Mouse (Mus musculus) macrophage (primary cell): ENCODE results near the gene Pik3r5. TPM values are rescaled to one million over a fixed set of nuclear protein-coding genes. Genes with fewer than 3 reads are reported as not detected.

Experiments used
- H3K27ac ChIP-seq: fragments of 350-480 bp; formaldehyde crosslinking; 2 replicates; pipeline ENCODE4 v1.9.0; 2021
- H3K36me3 ChIP-seq: fragments of 350-480 bp; formaldehyde crosslinking; 2 replicates; pipeline ENCODE4 v1.9.0; 2021; ENCODE audit errors: inconsistent target
- H3K4me3 ChIP-seq: fragments of 350-480 bp; formaldehyde crosslinking; 2 replicates; pipeline ENCODE4 v1.9.0; 2021; ENCODE audit errors: inconsistent target
- H3K79me2 ChIP-seq: fragments of 350-480 bp; formaldehyde crosslinking; 2 replicates; pipeline ENCODE4 v1.9.0; 2021; ENCODE audit errors: inconsistent target
- WGBS: methylation state at CpG from one replicate; pipeline ENCODE4 v1.1.7; 2026; ENCODE audit warnings: inconsistent platforms; ENCODE audit not compliant: missing documents; 5-methylcytosine and 5-hydroxymethylcytosine counted together
- polyA plus RNA-seq: library from polyadenylated mRNA; stranded (reverse); fragments of 250-400 nt; gene quantifications from 3 replicates; pipeline ENCODE4 v1.2.4, GENCODE M21; 2018; ENCODE audit warnings: inconsistent platforms
- total RNA-seq, 78 experiments: library from RNA; depleted of rRNA; stranded (reverse); fragments of 250-400 nt; gene quantifications; 1 replicate in 9 of 78; 2 replicates in 24 of 78; 3 replicates in 43 of 78; 4 replicates in 2 of 78; pipeline ENCODE4 v1.2.4; 2018; ENCODE audit warnings: inconsistent platforms in 56 of 78

Gene Pik3r5
- total RNA-seq (2018; cell fraction: chromatin; rRNA removed): 1,000 to 10,000 TPM in 12 of 26 experiments, 100 to 1,000 TPM in 14; 297 to 1,526 (median 884) TPM
- 100 to 1,000 TPM; 121 to 414 (median 184) TPM for total RNA-seq (2018; cell fraction: cytosol; rRNA removed)
- total RNA-seq (2018; cell fraction: nucleus; rRNA removed): 1,000 to 10,000 TPM in 4 of 26 experiments, 100 to 1,000 TPM in 22; 237 to 1,268 (median 592) TPM
- polyA plus RNA-seq: 65.4 to 120 TPM (median 103 TPM) in 3 replicates

- peak within 1 kb of the TSS; percentile 94 for H3K4me3 ChIP-seq
- peak within 1 kb of the TSS; percentile 97 for H3K27ac ChIP-seq
- 2% methylated on average over 32 of the region's 35 CpGs for WGBS
- H3K79me2 ChIP-seq: peaks cover 48% of the 10 kb centered on the region
- H3K36me3 ChIP-seq: peaks cover 14% of the 10 kb centered on the region; the same call in 1 of the 2 replicates
Observed at GRCm38 (mm10) chr11:68431699-68432360, at the start of gene Pik3r5. Pik3r5 (plus strand) TSS chr11:68432121.

- no peaks in the 10 kb centered on the region for H3K36me3 ChIP-seq
- no peak overlapping the region for H3K4me3 ChIP-seq
- H3K27ac ChIP-seq: no peak overlapping the region
- H3K79me2 ChIP-seq: no peaks in the 10 kb centered on the region
- 40% methylated on average over 10 of the region's 10 CpGs for WGBS
Observed at GRCm38 (mm10) chr11:68383519-68383918, 48.4 kb upstream of the Pik3r5 start.

DNA sequence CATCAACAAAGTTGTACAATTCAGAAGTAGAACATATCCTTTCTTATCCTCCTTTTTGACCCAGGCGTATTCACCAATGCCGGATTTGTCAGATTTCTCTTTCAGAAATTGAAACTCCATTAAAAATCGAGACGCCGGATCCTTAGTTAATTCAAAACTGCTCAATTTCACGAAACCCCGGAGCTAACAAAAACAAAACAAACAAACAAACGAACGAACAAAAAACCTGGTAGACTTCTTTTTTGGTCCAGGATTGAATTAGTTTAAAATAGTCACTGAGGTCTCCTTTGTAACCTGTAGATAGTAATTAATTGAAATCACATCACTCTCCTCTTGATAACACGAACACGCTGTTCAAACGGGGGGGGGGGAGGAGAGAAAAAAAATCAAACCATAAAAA is 47.8 kb upstream of the Pik3r5 start:
- Histone ChIP-seq H3K36me3 (no peaks in the 10 kb centered on the region), H3K4me3 (no peak overlapping the region), H3K79me2 (no peaks in the 10 kb centered on the region), H3K27ac (no peak overlapping the region)
- WGBS: 14% methylated on average over 12 of the region's 12 CpGs

GRCm38 (mm10) chr11:68384592-68385020 is 47.3 kb upstream of the Pik3r5 start:
- WGBS: 8% methylated on average over 27 of the region's 27 CpGs
- no peaks in the 10 kb centered on the region for H3K36me3 ChIP-seq
- no peak overlapping the region for H3K27ac ChIP-seq
- H3K79me2 ChIP-seq: no peaks in the 10 kb centered on the region
- H3K4me3 ChIP-seq: no peak overlapping the region

DNA sequence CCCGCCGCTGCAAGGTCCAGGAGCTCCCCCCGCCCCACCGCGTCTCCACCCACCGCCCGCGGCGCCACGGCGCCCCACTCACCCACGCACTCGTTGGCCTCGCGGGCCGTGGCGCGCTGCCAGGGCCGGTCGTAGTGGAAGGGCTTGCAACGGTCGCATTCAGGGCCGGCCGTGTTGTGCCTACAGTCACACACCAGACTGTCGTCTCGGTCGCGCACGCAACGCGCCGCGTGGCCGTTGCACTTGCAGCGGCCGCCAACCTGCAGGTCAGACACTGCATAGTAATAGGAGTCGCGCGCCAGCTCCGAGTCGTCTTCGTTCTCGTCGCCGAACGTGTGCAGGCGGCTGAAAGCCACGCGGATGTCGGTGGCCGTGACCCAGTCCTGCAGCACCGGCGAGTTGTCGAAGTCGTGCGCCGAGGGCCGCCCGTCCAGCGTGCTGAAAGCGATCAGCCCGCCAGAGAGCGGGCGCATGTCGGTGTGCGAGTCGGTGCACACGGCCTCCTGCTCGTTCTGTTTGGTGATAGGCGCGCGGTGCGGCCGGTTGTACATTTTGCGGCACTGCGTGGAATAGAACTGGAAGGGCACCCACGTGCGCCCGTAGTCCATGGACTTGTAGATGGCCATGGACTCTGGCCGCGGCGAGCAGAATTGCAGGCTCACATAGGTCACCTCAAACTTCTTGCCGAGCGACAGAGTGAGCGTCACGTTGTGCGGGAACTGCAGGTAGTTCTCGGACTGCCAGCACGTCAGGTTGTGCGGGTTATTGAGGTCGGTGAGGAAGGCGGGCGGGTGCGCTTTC is 46.7 kb upstream of the Pik3r5 start:
- WGBS: 3% methylated on average over 94 of the region's 94 CpGs
- Histone ChIP-seq H3K4me3 (no peak overlapping the region), H3K79me2 (no peaks in the 10 kb centered on the region), H3K27ac (no peak overlapping the region), H3K36me3 (no peaks in the 10 kb centered on the region)

DNA sequence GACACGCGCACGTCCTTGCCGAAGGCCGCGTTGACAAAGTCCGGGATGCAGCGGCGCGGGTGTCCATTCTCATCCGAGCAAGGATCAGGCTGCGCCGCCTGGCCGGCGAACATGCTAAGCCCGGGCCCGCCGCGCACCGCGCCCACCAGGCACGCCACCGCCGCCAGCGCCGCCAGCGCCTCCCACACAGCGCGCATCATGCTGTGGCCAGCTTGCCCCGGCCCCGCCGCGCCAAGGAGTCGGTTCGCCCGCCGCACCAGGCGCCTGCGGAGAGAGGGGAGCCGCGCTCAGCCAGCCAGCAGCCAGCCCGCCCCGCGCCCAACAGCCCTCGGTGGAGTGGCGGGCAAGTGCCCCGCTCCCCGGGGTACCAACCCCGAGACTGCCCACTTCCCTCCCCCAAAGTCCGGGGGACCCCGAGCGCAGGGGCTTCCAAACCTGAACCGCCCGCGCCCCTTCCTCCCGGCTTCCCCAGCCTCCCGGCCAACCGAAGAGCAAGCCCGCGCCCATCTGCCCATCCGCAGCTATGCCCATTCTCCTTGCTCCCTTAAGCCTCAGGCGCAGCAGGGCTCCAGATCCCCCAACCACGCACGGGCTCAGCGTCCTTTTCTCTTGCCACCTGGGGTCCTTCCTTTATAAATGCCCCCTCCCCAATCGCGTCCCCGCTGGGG is 45.9 kb upstream of the Pik3r5 start:
- no peaks in the 10 kb centered on the region for H3K36me3 ChIP-seq
- no peaks in the 10 kb centered on the region for H3K79me2 ChIP-seq
- peak overlapping the region; percentile 24 for H3K4me3 ChIP-seq
- no peak overlapping the region for H3K27ac ChIP-seq
- 2% methylated on average over 66 of the region's 68 CpGs for WGBS

DNA sequence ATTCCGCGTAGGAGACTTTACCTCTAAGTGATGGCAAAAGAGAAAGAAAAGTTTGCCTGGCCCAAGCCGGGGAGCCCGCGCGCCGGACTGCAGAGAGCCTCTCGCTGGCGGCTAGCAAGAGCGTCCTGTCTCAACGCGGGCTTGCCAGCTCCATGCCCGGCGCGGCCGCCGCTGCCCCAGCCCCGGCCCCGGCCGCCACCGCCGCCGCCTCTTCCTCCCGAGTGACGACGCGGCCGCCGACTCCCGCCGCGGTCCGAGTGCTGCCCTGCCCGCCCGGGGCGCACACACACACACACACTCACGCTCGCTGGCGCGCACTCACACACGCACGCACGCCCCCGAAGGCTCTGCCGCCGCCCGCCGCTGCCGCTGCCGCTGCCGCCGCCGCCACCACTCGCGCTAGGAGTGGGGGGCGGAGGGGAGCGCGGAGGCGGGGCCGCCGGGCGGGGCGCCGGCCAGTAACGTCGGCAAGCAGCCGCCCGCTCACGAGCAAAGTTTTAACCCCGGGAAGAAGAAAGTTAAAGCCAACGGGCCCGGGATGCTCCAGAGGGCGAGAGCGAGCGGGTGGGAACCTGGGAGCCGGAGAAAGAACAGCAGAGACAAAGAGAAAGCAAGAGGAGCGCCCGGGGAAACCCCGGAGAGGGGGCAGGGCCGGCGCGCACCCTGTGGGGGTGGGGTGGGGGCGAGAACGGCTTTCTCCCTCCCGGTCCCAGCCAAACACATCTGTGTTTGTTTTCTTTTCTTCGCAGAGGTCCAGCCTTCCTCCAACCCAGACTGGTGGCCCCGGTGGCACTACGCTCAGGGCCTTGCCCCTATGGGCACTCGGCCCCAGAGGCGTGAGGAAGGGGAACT is 45.1 kb upstream of the Pik3r5 start:
- Histone ChIP-seq H3K36me3 (no peaks in the 10 kb centered on the region), H3K27ac (no peak overlapping the region), H3K79me2 (no peaks in the 10 kb centered on the region), H3K4me3 (peak overlapping the region; percentile 24)
- WGBS: 3% methylated on average over 55 of the region's 90 CpGs

DNA sequence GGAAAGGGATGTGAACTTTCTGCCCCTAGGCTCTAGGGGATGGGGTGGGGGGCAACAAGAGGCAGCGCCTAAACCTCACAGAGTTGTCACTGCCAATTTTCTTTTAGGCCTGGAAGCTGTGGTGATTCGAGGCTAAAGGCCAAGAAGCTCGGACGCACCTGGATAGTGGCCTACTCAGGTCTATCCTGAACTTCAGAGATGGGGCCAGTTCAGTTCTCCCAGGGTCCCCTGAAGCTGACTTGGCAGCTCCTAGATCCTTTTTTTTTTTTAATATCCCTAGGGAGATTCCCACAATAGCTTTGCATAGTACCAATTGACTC is 44.5 kb upstream of the Pik3r5 start:
- no peaks in the 10 kb centered on the region for H3K79me2 ChIP-seq
- 84% methylated on average over 4 of the region's 4 CpGs for WGBS
- H3K36me3 ChIP-seq: no peaks in the 10 kb centered on the region
- no peak overlapping the region for H3K27ac ChIP-seq
- no peak overlapping the region; the same call in 1 of the 2 replicates for H3K4me3 ChIP-seq

- Histone ChIP-seq H3K27ac (no peak overlapping the region), H3K79me2 (no peaks in the 10 kb centered on the region), H3K36me3 (no peaks in the 10 kb centered on the region), H3K4me3 (no peak overlapping the region)
- 96% methylated on average over 11 of the region's 11 CpGs for WGBS
Observed at GRCm38 (mm10) chr11:68387971-68388654, 43.8 kb upstream of the Pik3r5 start.

- no peak overlapping the region for H3K4me3 ChIP-seq
- H3K79me2 ChIP-seq: no peaks in the 10 kb centered on the region
- H3K36me3 ChIP-seq: no peaks in the 10 kb centered on the region
- 82% methylated on average over 1 of the region's 1 CpGs for WGBS
- no peak overlapping the region for H3K27ac ChIP-seq
Observed at GRCm38 (mm10) chr11:68388655-68389015, 43.3 kb upstream of the Pik3r5 start.

- Histone ChIP-seq H3K4me3 (no peak overlapping the region), H3K27ac (no peak overlapping the region), H3K79me2 (no peaks in the 10 kb centered on the region), H3K36me3 (no peaks in the 10 kb centered on the region)
- 25% methylated on average over 8 of the region's 8 CpGs for WGBS
Observed at GRCm38 (mm10) chr11:68389621-68390020, 42.3 kb upstream of the Pik3r5 start.

DNA sequence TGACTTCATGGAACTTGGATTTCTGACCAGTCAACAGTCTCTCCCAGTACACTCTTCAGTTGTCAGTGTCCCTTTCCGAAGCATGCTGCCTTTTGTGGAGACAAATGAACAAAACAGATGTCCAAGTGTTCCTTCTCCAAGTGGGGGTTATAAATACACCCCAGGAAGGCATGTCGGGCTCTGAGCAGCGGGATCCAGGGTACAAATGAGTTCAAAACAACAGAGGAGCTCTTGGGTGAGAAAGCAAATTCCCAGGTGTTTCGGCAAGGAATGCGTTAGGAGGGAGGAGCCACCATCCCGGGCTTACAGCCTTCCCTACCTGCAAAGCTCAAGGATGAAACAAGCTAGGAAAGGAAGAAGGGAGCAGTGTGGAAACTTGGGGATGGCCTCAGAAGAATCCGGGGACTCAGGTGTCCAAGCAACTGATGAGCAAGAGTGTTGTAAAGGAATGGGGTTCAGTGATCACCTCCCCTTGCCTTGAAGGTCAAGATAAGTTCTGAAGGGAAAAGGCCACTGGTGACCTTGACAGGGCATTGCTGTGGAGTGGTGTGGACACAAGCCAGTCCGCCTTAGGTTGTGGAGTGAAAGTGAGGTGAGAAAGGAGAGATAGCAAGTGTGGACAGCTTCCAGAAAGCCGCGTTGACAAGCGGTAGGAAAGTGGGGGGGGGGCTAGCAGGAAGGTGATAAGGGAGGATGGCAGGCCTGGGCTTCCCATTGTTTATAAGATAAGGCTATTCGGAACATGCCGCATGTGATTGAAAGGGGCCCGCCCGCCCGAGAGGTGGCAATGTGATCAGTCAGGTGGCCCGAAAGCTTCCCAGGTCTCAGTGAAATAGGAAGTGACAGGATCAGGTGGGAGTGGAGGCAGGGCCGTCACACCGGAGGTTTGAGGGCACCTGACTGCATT is 41.3 kb upstream of the Pik3r5 start:
- 22% methylated on average over 19 of the region's 19 CpGs for WGBS
- Histone ChIP-seq H3K36me3 (no peaks in the 10 kb centered on the region), H3K79me2 (no peaks in the 10 kb centered on the region), H3K4me3 (no peak overlapping the region), H3K27ac (no peak overlapping the region)
